Mouse (Mus musculus) olfactory bulb, adult 2 months (tissue): ENCODE data around the gene Sdhaf2.

Experiments
- CTCF ChIP-seq: fragments of 200-500 bp; IDR thresholded peaks from 2 replicates; pipeline ENCODE4 v1.5.1; 2012; ENCODE audit warnings: low read depth, mild to moderate bottlenecking, low read length, moderate library complexity; ENCODE audit not compliant: insufficient read depth
- POLR2A ChIP-seq: fragments of 200-500 bp; IDR thresholded peaks from 2 replicates; pipeline ENCODE4 v1.6.1; 2012; ENCODE audit warnings: mild to moderate bottlenecking, low read depth, low read length, moderate library complexity; ENCODE audit not compliant: insufficient read depth

DNA sequence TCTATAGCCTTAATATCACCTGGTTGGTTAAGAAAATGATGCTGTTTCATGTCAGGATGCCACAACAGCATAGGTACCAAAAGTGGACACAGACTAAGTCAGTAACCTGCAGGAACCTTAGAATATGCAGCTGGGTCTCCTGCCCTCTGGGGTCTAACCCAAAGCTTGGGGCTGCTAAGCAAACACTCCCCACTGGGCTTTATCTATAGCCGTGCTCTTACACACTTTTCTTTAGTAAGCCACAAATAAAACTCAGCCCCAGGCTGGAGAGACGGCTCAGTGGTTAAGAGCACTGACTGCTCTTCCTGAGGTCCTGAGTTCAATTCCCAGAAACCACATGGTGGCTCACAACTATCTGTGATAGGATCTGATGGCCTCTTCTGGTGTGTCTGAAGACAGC lies 31.1 kb upstream of the Sdhaf2 start:
- TF ChIP-seq POLR2A = no peak
- no peak for TF ChIP-seq CTCF
